Mouse (Mus musculus) liver, embryonic 12.5 days (tissue): ENCODE results near the gene Uimc1. TPM values are rescaled to one million over a fixed set of nuclear protein-coding genes. Genes with fewer than 3 reads are reported as not detected.

Experiments
- ATAC-seq: fragments of 200-750 bp; cut with Nextera tagmentation; 2 replicates; pipeline ENCODE4 v1.8.0; 2017; ENCODE audit warnings: moderate number of reproducible peaks, mild to moderate bottlenecking, moderate library complexity
- H3K27ac ChIP-seq: fragments of 300-500 bp; sonication (generic); 2 replicates; pipeline ENCODE4 v1.5.1; 2016; ENCODE audit warnings: mild to moderate bottlenecking
- H3K27me3 ChIP-seq: fragments of 300-500 bp; sonication (generic); replicated peaks from 2 replicates; pipeline ENCODE4 v1.6.1; 2016; ENCODE audit warnings: mild to moderate bottlenecking, moderate library complexity
- H3K36me3 ChIP-seq: fragments of 300-500 bp; sonication (generic); 2 replicates; pipeline ENCODE4 v1.6.1; 2016; ENCODE audit warnings: mild to moderate bottlenecking, moderate library complexity
- H3K4me1 ChIP-seq: fragments of 300-500 bp; sonication (generic); 2 replicates; pipeline ENCODE4 v1.6.1; 2016
- H3K4me2 ChIP-seq: fragments of 300-500 bp; sonication (generic); 2 replicates; pipeline ENCODE4 v1.6.1; 2016; ENCODE audit warnings: mild to moderate bottlenecking, moderate library complexity
- H3K4me3 ChIP-seq: fragments of 300-500 bp; sonication (generic); 2 replicates; pipeline ENCODE4 v1.5.1; 2016; ENCODE audit warnings: mild to moderate bottlenecking, moderate library complexity
- H3K9ac ChIP-seq: fragments of 300-500 bp; sonication (generic); 2 replicates; pipeline ENCODE4 v1.6.1; 2016; ENCODE audit warnings: mild to moderate bottlenecking, moderate library complexity
- H3K9me3 ChIP-seq: fragments of 300-500 bp; sonication (generic); replicated peaks from 2 replicates; pipeline ENCODE4 v1.6.1; 2016; ENCODE audit warnings: mild to moderate bottlenecking, moderate library complexity
- WGBS: fragments of 180-500 bp; shearing (Covaris S2); methylation state at CpG from one replicate; pipeline ENCODE4 v1.1.7; 2016; ENCODE audit not compliant: insufficient replicate concordance; 5-methylcytosine and 5-hydroxymethylcytosine counted together
- polyA plus RNA-seq: library from polyadenylated mRNA; unstranded; fragments of >200 nt; fragmentation: Nextera tagmentation; extraction: Ambion mirVana; gene quantifications from 2 replicates; pipeline ENCODE4 v1.2.1, GENCODE M21; 2016

The Uimc1 gene
- polyA plus RNA-seq, 1 experiment from 2014 or later = 18.4 TPM

- H3K4me3 ChIP-seq = no peak overlapping the region
- H3K36me3 ChIP-seq = no peaks in the 10 kb centered on the region
- no peaks in the 10 kb centered on the region for H3K9me3 ChIP-seq
- ATAC-seq = no peak
- peaks cover 9% of the 10 kb centered on the region; the same call in 1 of the 2 replicates for H3K4me1 ChIP-seq
- 63% methylated on average over 9 of the region's 9 CpGs for WGBS
- H3K4me2 ChIP-seq = no peak overlapping the region
- H3K27ac ChIP-seq = no peak overlapping the region
- no peak overlapping the region for H3K9ac ChIP-seq
- H3K27me3 ChIP-seq = 0 out of 2 replicates have a peak, but pooled peaks cover 9% of the 10 kb centered on the region
Observed at GRCm38 (mm10) chr13:54987405-54987804, 112.7 kb downstream of the Uimc1 start.

GRCm38 (mm10) chr13:54983614-54984013 is 116.5 kb downstream of the Uimc1 start:
- H3K4me2 ChIP-seq = no peak overlapping the region
- no peak overlapping the region for H3K9ac ChIP-seq
- H3K4me1 ChIP-seq = peaks cover 9% of the 10 kb centered on the region; the same call in 1 of the 2 replicates
- H3K27me3 ChIP-seq = peaks cover 13% of the 10 kb centered on the region; the same call in 1 of the 2 replicates
- H3K36me3 ChIP-seq = no peaks in the 10 kb centered on the region
- WGBS = 35% methylated on average over 2 of the region's 2 CpGs
- ATAC-seq = no peak
- H3K9me3 ChIP-seq = no peaks in the 10 kb centered on the region
- no peak overlapping the region for H3K4me3 ChIP-seq
- H3K27ac ChIP-seq = no peak overlapping the region

GRCm38 (mm10) chr13:54983001-54983400 is 117.1 kb downstream of the Uimc1 start:
- H3K27ac ChIP-seq = no peak overlapping the region
- no peak overlapping the region for H3K9ac ChIP-seq
- no peak overlapping the region for H3K4me3 ChIP-seq
- WGBS = 41% methylated on average over 8 of the region's 8 CpGs
- no peaks in the 10 kb centered on the region for H3K36me3 ChIP-seq
- peaks cover 13% of the 10 kb centered on the region; the same call in 1 of the 2 replicates for H3K27me3 ChIP-seq
- H3K4me2 ChIP-seq = no peak overlapping the region
- no peak for ATAC-seq
- H3K4me1 ChIP-seq = peaks cover 8% of the 10 kb centered on the region; the same call in 1 of the 2 replicates
- H3K9me3 ChIP-seq = no peaks in the 10 kb centered on the region

DNA sequence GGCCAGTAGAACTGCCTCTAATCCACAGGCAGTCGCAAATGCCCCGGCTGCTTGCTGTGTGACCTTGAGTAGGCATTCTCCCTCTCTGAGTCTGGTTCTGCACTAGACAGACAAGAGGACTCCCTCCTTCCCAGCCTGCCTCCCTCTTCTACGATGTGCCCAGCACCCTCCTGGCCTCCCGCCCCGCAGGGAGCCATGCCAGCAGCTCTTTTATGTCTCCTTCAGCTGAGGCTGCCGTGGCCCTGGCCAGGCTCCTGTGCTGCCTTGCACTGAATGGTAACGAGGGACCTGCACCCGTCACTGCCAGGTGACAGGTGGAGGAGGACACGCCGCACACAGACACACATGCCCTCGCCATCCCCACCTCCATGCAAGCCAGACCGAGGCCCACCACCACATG is 119.1 kb downstream of the Uimc1 start:
- Histone ChIP-seq H3K27me3 (peaks cover 13% of the 10 kb centered on the region; the same call in 1 of the 2 replicates), H3K4me3 (no peak overlapping the region), H3K9ac (no peak overlapping the region), H3K9me3 (no peaks in the 10 kb centered on the region), H3K27ac (no peak overlapping the region), H3K4me1 (no peaks in the 10 kb centered on the region), H3K36me3 (no peaks in the 10 kb centered on the region), H3K4me2 (no peak overlapping the region)
- ATAC-seq = no peak
- 63% methylated on average over 12 of the region's 12 CpGs for WGBS

- Histone ChIP-seq H3K9ac (no peak overlapping the region), H3K4me2 (no peak overlapping the region), H3K27ac (no peak overlapping the region), H3K4me1 (no peaks in the 10 kb centered on the region), H3K4me3 (no peak overlapping the region), H3K36me3 (no peaks in the 10 kb centered on the region), H3K9me3 (no peaks in the 10 kb centered on the region), H3K27me3 (peaks cover 13% of the 10 kb centered on the region; the same call in 1 of the 2 replicates)
- no peak for ATAC-seq
- 55% methylated on average over 8 of the region's 8 CpGs for WGBS
Observed at GRCm38 (mm10) chr13:54978804-54979203, 121.3 kb downstream of the Uimc1 start.

Other genes with a start within 250 kb of the Uimc1 start
- gene Unc5a, start 150.9 kb downstream of the Uimc1 start, polyA plus RNA-seq = 0.97 and 1.1 TPM in 2 replicates
- gene Hk3, start 78.9 kb downstream of the Uimc1 start, polyA plus RNA-seq = 2.7 and 3.0 TPM in 2 replicates
- 10.6 and 11.4 TPM in 2 replicates for gene Zfp346, start 5.0 kb upstream of the Uimc1 start, polyA plus RNA-seq
- gene Gm17617, start 33.2 kb upstream of the Uimc1 start, polyA plus RNA-seq = not detected in 2 replicates
- gene Fgfr4, start 52.3 kb upstream of the Uimc1 start, polyA plus RNA-seq = 5.0 and 5.7 TPM in 2 replicates
- gene Nsd1, start 109.5 kb upstream of the Uimc1 start, polyA plus RNA-seq = 27.1 and 27.5 TPM in 2 replicates
- 290 and 318 TPM in 2 replicates for gene Prelid1, start 220.2 kb upstream of the Uimc1 start, polyA plus RNA-seq
- gene Rab24, start 221.6 kb upstream of the Uimc1 start, polyA plus RNA-seq = 57.6 and 64.1 TPM in 2 replicates
- 18.5 and 19.7 TPM in 2 replicates for gene Mxd3, start 229.5 kb upstream of the Uimc1 start, polyA plus RNA-seq